Mouse (Mus musculus) intestine, postnatal 0 days (tissue): ENCODE measurements around the gene Olfr1016. TPM values are rescaled to one million over a fixed set of nuclear protein-coding genes. Genes with fewer than 3 reads are reported as not detected.

Experiments
- ATAC-seq: fragments of 200-750 bp; cut with Nextera tagmentation; 2 replicates; pipeline ENCODE4 v1.8.0; 2017; ENCODE audit warnings: mild to moderate bottlenecking, moderate TSS enrichment, moderate library complexity
- H3K27ac ChIP-seq: fragments of 300-500 bp; sonication (generic); 2 replicates; pipeline ENCODE4 v1.5.1; 2014; ENCODE audit warnings: mild to moderate bottlenecking, low read depth, low read length, moderate library complexity
- H3K27me3 ChIP-seq: fragments of 300-500 bp; sonication (generic); replicated peaks from 2 replicates; pipeline ENCODE4 v1.6.1; 2014; ENCODE audit warnings: low read length, mixed read lengths; ENCODE audit not compliant: control insufficient read depth, insufficient read depth
- H3K36me3 ChIP-seq: fragments of 300-500 bp; sonication (generic); 2 replicates; pipeline ENCODE4 v1.6.1; 2014; ENCODE audit warnings: mild to moderate bottlenecking, moderate library complexity; ENCODE audit not compliant: control insufficient read depth, insufficient read depth
- H3K4me1 ChIP-seq: fragments of 300-500 bp; sonication (generic); replicated peaks from 2 replicates; pipeline ENCODE4 v1.6.1; 2014; ENCODE audit warnings: antibody characterized with exemption, low read length, mixed read lengths; ENCODE audit not compliant: control insufficient read depth, insufficient read depth
- H3K4me2 ChIP-seq: fragments of 300-500 bp; sonication (generic); replicated peaks from 2 replicates; pipeline ENCODE4 v1.6.1; 2014; ENCODE audit warnings: low read depth, mild to moderate bottlenecking, moderate library complexity
- H3K4me3 ChIP-seq: fragments of 300-500 bp; sonication (generic); 2 replicates; pipeline ENCODE4 v1.5.1; 2014; ENCODE audit warnings: low read depth, low read length
- H3K9ac ChIP-seq: fragments of 300-500 bp; sonication (generic); 2 replicates; pipeline ENCODE4 v1.6.1; 2014; ENCODE audit warnings: mild to moderate bottlenecking, low read depth, low read length
- H3K9me3 ChIP-seq: fragments of 300-500 bp; sonication (generic); 2 replicates; pipeline ENCODE4 v1.6.1; 2016; ENCODE audit warnings: mixed run types; ENCODE audit not compliant: control insufficient read depth
- CTCF ChIP-seq: sonication (generic); IDR thresholded peaks from 2 replicates; pipeline ENCODE4 v1.5.1; 2016; ENCODE audit warnings: low read depth, mild to moderate bottlenecking, control low read depth, antibody characterized with exemption, moderate library complexity
- WGBS: fragments of 180-500 bp; shearing (Covaris S2); extraction: QIAGEN DNeasy Blood & Tissue Kit; methylation state at CpG from one replicate; pipeline ENCODE4 v1.1.7; 2014; 5-methylcytosine and 5-hydroxymethylcytosine counted together
- polyA plus RNA-seq: library from polyadenylated mRNA; unstranded; fragments of >200 nt; fragmentation: Nextera tagmentation; extraction: Ambion mirVana; gene quantifications from 2 replicates; pipeline ENCODE4 v1.2.1, GENCODE M21; 2015

Gene Olfr1016
- polyA plus RNA-seq, 1 experiment from 2014 or later: not detected

DNA sequence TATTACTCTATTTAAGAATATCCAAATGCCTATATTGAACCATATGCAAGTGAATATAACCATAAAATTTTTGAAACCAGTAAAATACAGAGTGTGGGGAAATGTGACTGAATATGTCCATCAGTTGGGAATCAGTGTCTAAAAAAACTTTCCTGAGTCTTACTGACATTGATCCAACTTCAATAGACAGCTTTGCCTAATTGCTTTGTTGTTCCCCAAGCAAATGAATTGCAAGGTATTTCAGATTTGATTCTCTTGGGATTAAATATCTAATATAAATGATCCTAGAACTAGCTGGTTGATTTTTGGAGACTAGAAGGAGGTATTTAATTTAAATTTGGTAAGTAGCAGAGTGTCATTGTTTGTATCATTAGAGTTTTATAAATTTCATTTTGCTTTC, 29.9 kb downstream of the Olfr1016 start, which contains the start of gene Olfr1014:
TSS of gene Olfr1014 (plus strand) at position 301 of the 400 bp plus-strand sequence.
- no peak within 1 kb of the TSS for H3K27ac ChIP-seq
- no peaks in the 10 kb centered on the region for H3K27me3 ChIP-seq
- no peak for TF ChIP-seq CTCF

DNA sequence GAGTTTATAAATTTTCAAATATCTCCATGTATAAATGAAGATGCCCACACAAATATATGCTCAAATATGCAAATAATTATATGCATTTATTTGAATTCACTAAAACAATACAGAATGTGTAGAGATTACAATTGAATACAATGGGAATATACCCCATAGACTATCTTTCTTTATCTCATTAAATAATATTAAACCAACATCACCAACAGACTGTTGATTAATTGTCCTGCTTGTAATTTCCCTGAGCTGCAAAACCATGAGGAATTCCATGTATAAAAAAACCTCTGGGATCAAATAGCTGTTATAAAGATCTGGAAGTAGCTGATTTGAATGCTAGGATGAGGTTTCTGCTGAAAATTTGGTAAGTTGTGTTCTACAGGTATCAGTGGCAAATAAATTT, 35.5 kb downstream of the Olfr1016 start, which contains the start of gene Olfr1013:
TSS of gene Olfr1013 (plus strand) at position 301 of the 400 bp plus-strand sequence.
- ATAC-seq: no peak
- H3K27me3 ChIP-seq: no peaks in the 10 kb centered on the region
- TF ChIP-seq CTCF: no peak

More for the DNA sequence above, 29.9 kb downstream of the Olfr1016 start, which contains the start of gene Olfr1014:
- Histone ChIP-seq H3K4me1 (no peaks in the 10 kb centered on the region), H3K9me3 (no peaks in the 10 kb centered on the region), H3K4me2 (no peak within 1 kb of the TSS), H3K9ac (no peak within 1 kb of the TSS), H3K4me3 (no peak within 1 kb of the TSS), H3K36me3 (no peaks in the 10 kb centered on the region)
- no peak for ATAC-seq

DNA sequence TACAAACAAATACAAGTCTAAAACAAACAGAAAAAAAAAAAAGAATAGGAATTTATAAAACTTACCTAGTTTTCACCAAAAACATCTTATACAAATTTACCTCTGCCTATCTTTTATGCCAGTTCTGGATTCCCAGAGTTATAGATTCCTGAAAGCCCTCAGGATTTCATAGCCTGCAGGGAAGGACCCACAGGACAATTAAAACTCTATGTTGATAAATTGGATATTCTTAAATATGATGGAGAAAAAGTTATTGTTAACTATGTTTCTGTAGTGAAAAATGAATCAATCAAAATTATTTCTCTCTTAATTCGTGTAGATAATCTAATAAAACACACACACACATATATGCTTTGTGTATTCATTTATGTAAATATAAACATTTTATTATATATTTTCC, 39.7 kb downstream of the Olfr1016 start, which contains the start of gene Olfr1012:
TSS of gene Olfr1012 (minus strand) at position 101 of the 400 bp plus-strand sequence.
- H3K27me3 ChIP-seq: no peaks in the 10 kb centered on the region
- 63% methylated on average over 1 of the region's 1 CpGs for WGBS
- no peak for TF ChIP-seq CTCF
- H3K27ac ChIP-seq: no peak within 1 kb of the TSS
- no peak within 1 kb of the TSS for H3K9ac ChIP-seq
- no peak for ATAC-seq
- no peaks in the 10 kb centered on the region for H3K9me3 ChIP-seq
- H3K36me3 ChIP-seq: no peaks in the 10 kb centered on the region
- H3K4me2 ChIP-seq: no peak within 1 kb of the TSS
- no peak within 1 kb of the TSS for H3K4me3 ChIP-seq
- H3K4me1 ChIP-seq: no peaks in the 10 kb centered on the region

More for the DNA sequence above, 35.5 kb downstream of the Olfr1016 start, which contains the start of gene Olfr1013:
- Histone ChIP-seq H3K27ac (no peak within 1 kb of the TSS), H3K4me2 (no peak within 1 kb of the TSS), H3K4me3 (no peak within 1 kb of the TSS), H3K9me3 (no peaks in the 10 kb centered on the region), H3K9ac (no peak within 1 kb of the TSS), H3K36me3 (no peaks in the 10 kb centered on the region), H3K4me1 (no peaks in the 10 kb centered on the region)

DNA sequence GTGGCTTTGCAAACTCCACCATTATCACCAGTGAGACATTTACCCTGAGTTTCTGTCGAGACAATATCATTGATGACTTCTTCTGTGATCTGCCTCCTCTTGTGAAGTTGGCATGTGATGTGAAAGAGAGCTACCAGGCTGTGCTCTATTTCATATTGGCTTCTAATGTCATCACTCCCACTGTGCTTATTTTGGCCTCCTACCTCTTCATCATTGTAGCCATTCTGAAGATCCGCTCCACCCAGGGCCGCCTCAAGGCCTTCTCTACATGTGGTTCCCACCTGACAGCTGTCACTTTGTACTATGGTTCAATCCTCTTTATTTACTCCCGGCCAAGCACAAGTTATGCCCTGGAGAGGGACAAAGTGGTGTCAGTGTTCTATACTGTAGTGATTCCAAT, 48.5 kb downstream of the Olfr1016 start:
- no peak for TF ChIP-seq CTCF
- no peak overlapping the region for H3K4me3 ChIP-seq
- H3K9ac ChIP-seq: no peak overlapping the region
- H3K36me3 ChIP-seq: no peaks in the 10 kb centered on the region
- no peak overlapping the region for H3K4me2 ChIP-seq
- ATAC-seq: no peak
- no peaks in the 10 kb centered on the region for H3K9me3 ChIP-seq
- WGBS: 87% methylated on average over 4 of the region's 4 CpGs
- no peak overlapping the region for H3K27ac ChIP-seq
- no peaks in the 10 kb centered on the region for H3K27me3 ChIP-seq
- no peaks in the 10 kb centered on the region for H3K4me1 ChIP-seq

Other genes with a start within 250 kb of the Olfr1016 start
- gene Olfr996, start 223.3 kb downstream of the Olfr1016 start, polyA plus RNA-seq: not detected in 2 replicates
- gene Olfr998, start 213.6 kb downstream of the Olfr1016 start, polyA plus RNA-seq: not detected in 2 replicates
- not detected in 2 replicates for gene Olfr1000, start 190.6 kb downstream of the Olfr1016 start, polyA plus RNA-seq
- gene Olfr1002, start 151.8 kb downstream of the Olfr1016 start, polyA plus RNA-seq: not detected in 2 replicates
- not detected in 2 replicates for gene Olfr154, start 138.1 kb downstream of the Olfr1016 start, polyA plus RNA-seq
- not detected in 2 replicates for gene Olfr1006, start 123.8 kb downstream of the Olfr1016 start, polyA plus RNA-seq
- not detected in 2 replicates for gene Olfr1008, start 113.1 kb downstream of the Olfr1016 start, polyA plus RNA-seq
- not detected in 2 replicates for gene Olfr1009, start 87.1 kb downstream of the Olfr1016 start, polyA plus RNA-seq
- gene Olfr1012, start 39.8 kb downstream of the Olfr1016 start, polyA plus RNA-seq: not detected in 2 replicates
- not detected in 2 replicates for gene Olfr1013, start 35.4 kb downstream of the Olfr1016 start, polyA plus RNA-seq
- gene Olfr1014, start 29.8 kb downstream of the Olfr1016 start, polyA plus RNA-seq: not detected in 2 replicates
- not detected in 2 replicates for gene Olfr1015, start 20.5 kb downstream of the Olfr1016 start, polyA plus RNA-seq
- not detected in 2 replicates for gene Olfr1018, start 15.9 kb upstream of the Olfr1016 start, polyA plus RNA-seq
- not detected in 2 replicates for gene Olfr1019, start 42.9 kb upstream of the Olfr1016 start, polyA plus RNA-seq
- gene Olfr1020, start 44.5 kb upstream of the Olfr1016 start, polyA plus RNA-seq: not detected in 2 replicates
- gene Olfr1022, start 66.0 kb upstream of the Olfr1016 start, polyA plus RNA-seq: not detected in 2 replicates
- gene Olfr1023, start 83.1 kb upstream of the Olfr1016 start, polyA plus RNA-seq: not detected in 2 replicates
- not detected in 2 replicates for gene Olfr1024, start 102.5 kb upstream of the Olfr1016 start, polyA plus RNA-seq
- not detected in 2 replicates for gene Olfr1025-ps1, start 112.6 kb upstream of the Olfr1016 start, polyA plus RNA-seq
- gene Olfr1026, start 119.0 kb upstream of the Olfr1016 start, polyA plus RNA-seq: not detected in 2 replicates
- not detected in 2 replicates for gene Olfr1028, start 147.9 kb upstream of the Olfr1016 start, polyA plus RNA-seq
- gene Olfr1029, start 171.4 kb upstream of the Olfr1016 start, polyA plus RNA-seq: not detected in 2 replicates
- not detected in 2 replicates for gene Olfr1030, start 176.7 kb upstream of the Olfr1016 start, polyA plus RNA-seq
- not detected in 2 replicates for gene Olfr1031, start 187.8 kb upstream of the Olfr1016 start, polyA plus RNA-seq
- gene Olfr1032, start 203.0 kb upstream of the Olfr1016 start, polyA plus RNA-seq: not detected in 2 replicates
- 1.3 and 1.5 TPM in 2 replicates for gene Olfr1033, start 218.1 kb upstream of the Olfr1016 start, polyA plus RNA-seq
- gene Olfr1034, start 243.3 kb upstream of the Olfr1016 start, polyA plus RNA-seq: 0.03 TPM in 1 of 2 replicates, not detected in the other